Mouse (Mus musculus) CH12.LX (cell line): ENCODE measurements at regions not wholly inside any gene's neighbourhood (a gene's known extent, or its start where the extent isn't known, plus 50 kb on each side); places are given as distances from the start of the nearest gene placed in this dataset.

Experiments
- BHLHE40 ChIP-seq: IDR thresholded peaks from 2 replicates; pipeline ENCODE4 v1.6.1; 2011; ENCODE audit warnings: mild to moderate bottlenecking, low read depth, low read length, improper control_type of control experiment
- CHD1 ChIP-seq: IDR thresholded peaks from 2 replicates; pipeline ENCODE4 v1.6.1; 2012; ENCODE audit warnings: low read depth, low read length, improper control_type of control experiment, inconsistent platforms
- CTCF ChIP-seq, 2 experiments: IDR thresholded peaks in 1 of 2; conservative IDR thresholded peaks in 1 of 2; 2 replicates each; pipeline ENCODE4 v1.5.1; 2011 to 2012; ENCODE audit warnings: low read depth in 2 of 2, low read length in 2 of 2, improper control_type of control experiment in 1 of 2, inconsistent platforms in 1 of 2, mild to moderate bottlenecking in 1 of 2, moderate library complexity in 1 of 2
- EP300 ChIP-seq: IDR thresholded peaks from 2 replicates; pipeline ENCODE4 v1.6.1; 2011; ENCODE audit warnings: low read length, improper control_type of control experiment
- MAX ChIP-seq: IDR thresholded peaks from 2 replicates; pipeline ENCODE4 v1.6.1; 2011; ENCODE audit warnings: low read length, improper control_type of control experiment
- MAZ ChIP-seq: IDR thresholded peaks from 2 replicates; pipeline ENCODE4 v1.6.1; 2012; ENCODE audit warnings: low read depth, mild to moderate bottlenecking, inconsistent platforms, low read length, improper control_type of control experiment, moderate library complexity
- MYC ChIP-seq: IDR thresholded peaks from 2 replicates; pipeline ENCODE4 v1.6.1; 2011; ENCODE audit warnings: low read depth, mild to moderate bottlenecking, improper control_type of control experiment, low read length
- NELFE ChIP-seq: IDR thresholded peaks from 2 replicates; pipeline ENCODE4 v1.6.1; 2011; ENCODE audit warnings: low read depth, low read length, improper control_type of control experiment
- POLR2A ChIP-seq: IDR thresholded peaks from 2 replicates; pipeline ENCODE4 v1.6.1; 2011; ENCODE audit warnings: low read depth, mild to moderate bottlenecking, improper control_type of control experiment, low read length
- USF1 ChIP-seq: IDR thresholded peaks from 2 replicates; pipeline ENCODE4 v1.6.1; 2014; ENCODE audit warnings: low read depth, mild to moderate bottlenecking, inconsistent platforms, low read length, improper control_type of control experiment
- USF2 ChIP-seq: conservative IDR thresholded peaks from 2 replicates; pipeline ENCODE4 v1.6.1; 2011; ENCODE audit warnings: low read depth, low read length, improper control_type of control experiment
- ZMIZ1 ChIP-seq: IDR thresholded peaks from 2 replicates; pipeline ENCODE4 v1.6.1; 2012; ENCODE audit warnings: low read depth, mild to moderate bottlenecking, inconsistent platforms, low read length, improper control_type of control experiment

DNA sequence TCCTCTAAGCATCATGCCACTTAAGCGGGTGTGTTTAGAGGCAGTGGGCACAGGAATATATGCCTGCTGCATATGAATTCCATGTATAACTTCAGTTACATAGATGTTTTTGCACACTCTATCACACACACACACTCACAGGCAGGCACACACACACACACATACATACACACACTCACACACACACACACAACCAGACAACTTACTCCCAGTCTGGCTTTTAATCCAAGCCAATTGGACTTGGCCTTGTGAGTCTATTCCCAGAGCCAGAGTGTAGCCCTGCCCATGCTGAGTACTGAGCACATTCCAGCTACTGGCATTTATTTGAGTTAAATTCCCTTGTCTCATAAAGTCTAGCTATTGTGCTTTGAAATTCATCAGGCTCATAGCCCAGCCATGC, 357.7 kb downstream of the Lmx1a start:
- TF ChIP-seq CTCF (conservative IDR thresholded peaks at IDR 0.05 in 1 of 2, IDR thresholded peaks at IDR 0.05 in 1 of 2; ENCODE audit: low read depth in 2 of 2, low read length in 2 of 2): no peak
- no peak for TF ChIP-seq CHD1
- TF ChIP-seq USF1: no peak
- TF ChIP-seq ZMIZ1: no peak
- no peak for TF ChIP-seq MAZ
- no peak for TF ChIP-seq NELFE
- no peak for TF ChIP-seq MAX
- no peak for TF ChIP-seq USF2
- no peak for TF ChIP-seq BHLHE40
- no peak for TF ChIP-seq EP300
- TF ChIP-seq POLR2A: no peak
- no peak for TF ChIP-seq MYC
